Mouse (Mus musculus): ENCODE measurements at regions not wholly inside any gene's neighbourhood (a gene's known extent, or its start where the extent isn't known, plus 50 kb on each side); places are given as distances from the start of the nearest gene placed in this dataset.
A peak's percentile ranks its signal among the peaks of the same experiment; 100 is the strongest.

DNA sequence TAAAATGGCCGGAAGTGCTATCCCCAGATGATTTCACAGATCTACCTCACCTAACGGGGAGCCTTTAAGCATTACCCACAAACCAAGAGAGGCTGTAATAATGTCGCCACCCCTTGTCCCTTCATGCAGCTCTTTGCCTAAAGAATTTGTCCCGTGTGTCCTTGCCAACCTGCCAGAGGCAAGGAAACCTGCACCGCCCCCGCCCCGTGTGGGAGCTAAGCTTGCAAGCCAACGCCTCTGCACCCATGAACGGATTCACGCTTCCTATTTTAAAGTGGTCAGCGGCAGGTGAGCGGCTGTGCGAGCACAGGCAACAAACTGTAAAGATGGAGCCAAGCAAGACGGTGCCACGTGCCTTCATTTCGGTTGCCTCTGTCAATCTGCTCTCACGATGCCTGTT, 63.1 kb downstream of the Gm11011 start:
- DNase-seq (ENCODE audit: low spot score) = no peak

DNA sequence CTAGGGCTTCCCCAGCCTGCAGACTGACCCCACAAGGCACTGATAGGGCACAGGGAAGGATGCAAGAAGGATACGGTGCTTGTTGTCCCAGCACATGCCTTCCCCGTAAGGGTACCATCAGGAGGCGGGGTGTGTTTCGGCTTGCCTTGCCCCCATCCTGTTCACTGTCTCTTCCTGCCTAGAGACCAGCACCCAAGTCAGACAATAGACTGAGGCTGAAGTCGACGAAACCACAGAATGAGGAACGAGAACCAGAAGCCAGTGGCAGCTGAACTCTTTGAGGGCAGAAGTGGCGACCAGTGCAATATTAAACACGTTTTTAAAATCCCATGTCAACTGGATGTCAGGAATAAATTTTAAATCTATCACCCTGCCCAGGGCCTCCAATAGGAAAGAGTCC, 67.6 kb downstream of the Gm11011 start:
- no peak for DNase-seq (ENCODE audit: low spot score)

DNA sequence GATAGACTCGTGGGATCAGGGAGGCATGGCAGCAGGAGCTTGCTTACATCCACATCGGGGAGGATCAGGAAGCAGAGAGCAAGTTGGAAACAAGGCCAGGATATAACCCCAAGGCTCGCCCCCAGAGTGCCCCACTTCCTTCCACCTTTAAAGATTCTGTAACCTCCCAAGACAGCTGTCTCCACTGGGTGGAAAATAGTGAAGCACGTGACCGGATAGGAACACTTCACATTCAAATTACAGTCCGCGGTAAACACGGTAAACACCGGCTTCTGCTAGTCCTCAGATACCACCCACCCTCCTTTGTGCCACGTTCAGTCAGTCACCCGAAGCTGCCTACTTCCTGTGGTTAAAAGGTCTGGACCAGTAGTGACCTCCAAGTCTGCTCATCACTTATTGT, 72.2 kb downstream of the Gm11011 start:
- DNase-seq (ENCODE audit: low spot score) = peak; percentile 13

DNA sequence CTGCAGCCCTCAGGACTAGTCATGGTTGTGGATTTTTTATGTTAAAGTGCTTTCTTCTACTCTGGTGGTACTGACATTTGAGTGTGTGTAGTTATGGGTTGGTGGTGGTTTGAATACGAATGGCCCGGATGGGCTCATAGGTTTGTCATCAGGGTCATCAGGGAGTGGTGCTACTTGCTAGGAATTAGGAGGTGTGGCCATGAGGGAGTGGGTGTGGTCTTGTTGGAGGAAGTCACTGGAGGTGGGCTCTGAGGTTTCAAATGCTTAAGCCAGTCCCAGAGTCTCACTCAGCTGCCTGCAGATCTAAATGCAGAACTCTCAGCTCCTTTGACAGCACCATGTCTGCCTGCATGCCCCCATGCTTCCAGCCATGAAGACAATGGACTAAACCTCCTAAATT, 76.8 kb downstream of the Gm11011 start:
- DNase-seq (ENCODE audit: low spot score) = no peak

DNA sequence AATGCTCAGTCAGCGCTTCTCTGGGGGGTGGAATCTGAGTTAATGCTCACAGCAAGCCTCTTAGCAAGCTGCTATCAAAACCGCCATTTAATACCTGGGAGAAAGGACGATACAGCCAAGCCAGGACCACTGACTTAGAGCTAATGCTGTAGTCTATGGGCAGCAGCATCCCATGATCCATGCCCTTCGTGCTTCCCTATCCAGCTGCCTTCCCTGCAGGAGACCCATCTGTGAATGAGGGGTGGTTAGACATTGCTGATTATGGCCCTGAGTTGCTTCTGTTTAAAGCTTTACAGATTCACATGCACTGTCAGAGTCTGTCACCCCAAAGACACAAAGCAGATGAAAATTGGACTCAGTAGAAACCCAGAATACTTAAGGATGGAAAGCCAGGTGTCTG, 78.1 kb downstream of the Gm11011 start:
- DNase-seq (ENCODE audit: low spot score) = no peak

DNA sequence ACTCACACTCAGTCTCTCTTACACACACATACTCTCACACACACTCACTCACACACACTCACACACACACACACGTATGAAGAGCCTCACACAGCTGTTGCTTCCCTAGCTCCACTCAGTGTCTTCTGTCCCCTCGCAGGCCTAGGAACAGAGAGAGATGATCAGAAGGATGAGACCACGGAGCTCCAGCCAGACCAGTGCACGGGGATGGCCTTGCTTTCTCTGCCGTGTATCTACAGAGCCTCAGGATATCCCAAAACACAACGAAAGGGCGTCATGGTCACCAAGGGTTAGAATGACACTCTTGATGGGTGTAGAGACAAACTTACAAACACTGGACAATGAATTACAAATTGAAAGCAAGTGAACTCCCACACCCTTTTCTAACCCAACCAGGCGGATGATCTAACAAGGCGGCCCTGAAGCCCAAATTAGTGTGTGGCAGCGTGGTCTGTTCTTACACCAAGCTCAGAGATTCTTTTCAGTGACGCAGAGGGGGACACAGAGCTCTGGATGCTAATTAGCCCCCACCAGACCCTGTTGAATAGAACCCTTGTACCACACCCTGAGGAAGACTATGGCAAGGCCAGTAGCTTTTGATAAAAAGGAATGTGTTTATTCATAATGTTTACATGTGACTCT, 83.0 kb downstream of the Gm11011 start:
- DNase-seq (ENCODE audit: low spot score) = no peak

DNA sequence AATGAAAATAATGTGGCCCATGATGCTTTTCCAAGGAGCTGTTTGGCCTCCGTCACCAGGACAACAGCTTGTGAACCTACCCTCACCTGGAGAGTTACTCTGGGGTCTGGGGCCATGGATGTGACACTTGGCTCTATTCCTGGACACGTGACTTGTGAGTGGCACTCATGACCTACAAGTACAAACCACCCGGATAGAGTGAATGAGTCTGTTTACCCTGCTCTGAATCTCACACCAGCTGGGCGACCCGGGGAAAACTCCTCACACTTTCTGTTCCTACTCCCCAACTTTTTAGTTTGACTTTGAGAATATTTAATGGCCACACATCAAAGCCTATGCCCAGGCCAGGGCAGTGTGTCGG, 84.0 kb downstream of the Gm11011 start:
- no peak for DNase-seq (ENCODE audit: low spot score)

DNA sequence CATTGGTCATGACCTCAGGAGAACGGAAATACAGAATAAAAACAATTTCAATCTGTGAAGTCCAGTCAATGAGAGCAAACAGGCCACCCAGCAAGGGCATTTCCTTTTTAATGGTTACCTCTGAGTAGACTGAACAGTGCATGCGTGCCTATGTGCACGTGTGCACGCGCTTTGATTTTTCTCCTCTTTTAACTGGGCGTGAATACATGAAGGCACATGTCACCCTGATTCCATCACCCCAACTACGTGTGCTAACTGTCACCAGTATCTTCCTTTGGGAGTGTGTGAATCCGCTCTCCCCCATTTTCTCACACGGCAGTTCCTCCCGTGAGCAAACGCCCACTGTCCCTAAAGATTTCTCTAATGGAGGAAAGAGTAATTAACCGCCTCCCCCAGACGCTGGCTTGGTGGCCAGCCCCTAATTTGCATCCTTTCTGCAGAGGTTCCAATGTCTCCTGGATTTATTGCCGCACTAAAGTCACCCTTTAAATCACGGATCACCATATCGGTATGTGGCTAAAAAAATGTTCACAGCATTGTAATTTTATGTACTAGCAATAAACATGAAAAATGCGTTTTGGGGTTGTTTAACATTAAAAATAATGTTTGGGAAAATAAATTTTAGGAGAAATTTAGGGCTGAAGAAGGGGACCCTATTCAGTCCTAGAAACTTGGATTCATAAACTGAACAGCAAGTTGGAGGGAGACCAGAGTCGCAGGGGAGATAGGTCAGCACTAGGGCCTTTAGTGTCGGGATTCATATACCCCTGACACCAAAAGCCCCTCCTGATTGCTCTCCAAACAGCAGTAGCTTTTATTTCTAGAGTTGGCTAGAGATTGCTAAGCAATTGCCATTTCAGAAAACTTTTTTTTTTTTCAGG, 84.6 kb downstream of the Gm11011 start:
- no peak for DNase-seq (ENCODE audit: low spot score)

DNA sequence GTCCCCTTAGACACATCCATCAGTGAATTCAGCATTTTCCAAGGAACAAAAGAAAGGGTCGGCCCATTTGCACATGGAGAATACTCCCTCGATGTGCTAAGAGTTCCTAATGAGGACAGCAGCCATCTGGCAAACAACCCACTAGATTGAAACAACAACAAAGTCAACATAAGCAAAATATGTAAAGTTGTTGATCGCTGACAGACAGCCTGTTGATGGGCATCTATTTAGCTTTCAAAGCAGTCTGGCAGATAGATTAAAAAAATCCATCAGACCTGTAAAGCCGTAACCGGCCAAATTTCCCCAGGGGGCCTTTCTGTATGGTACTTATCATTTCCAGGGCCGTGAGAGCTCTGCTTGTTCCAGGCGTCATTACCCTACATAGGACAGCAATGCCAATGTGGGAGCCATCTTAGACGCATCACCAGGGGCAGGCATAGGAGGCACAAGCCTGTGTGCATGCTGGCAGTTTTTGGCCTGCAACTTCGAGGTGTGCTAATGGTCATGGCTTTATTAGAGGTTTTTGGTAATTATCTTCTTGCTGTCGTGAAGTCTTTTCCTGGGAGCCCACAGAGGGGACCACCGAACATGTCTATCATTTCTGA, 85.7 kb downstream of the Gm11011 start:
- no peak for DNase-seq (ENCODE audit: low spot score)

DNA sequence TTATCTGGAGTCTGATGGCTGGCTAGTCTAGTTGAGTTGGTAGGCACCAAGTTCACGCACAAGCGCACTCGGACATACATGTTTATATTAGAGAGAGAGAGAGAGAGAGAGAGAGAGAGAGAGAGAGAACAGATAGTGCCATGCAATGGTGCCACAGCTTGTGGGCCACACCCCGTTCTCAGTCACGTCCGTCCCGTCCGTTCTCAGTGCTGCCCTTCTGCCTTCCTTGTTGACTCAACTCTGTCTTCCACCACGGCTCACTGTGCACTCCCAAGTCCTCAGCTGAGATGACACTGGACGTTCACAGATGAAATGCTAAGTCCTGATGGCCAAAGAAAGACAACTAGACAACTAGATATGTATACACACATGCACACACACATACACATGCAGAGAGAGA, 92.2 kb downstream of the Gm11011 start:
- no peak for DNase-seq (ENCODE audit: low spot score)

DNA sequence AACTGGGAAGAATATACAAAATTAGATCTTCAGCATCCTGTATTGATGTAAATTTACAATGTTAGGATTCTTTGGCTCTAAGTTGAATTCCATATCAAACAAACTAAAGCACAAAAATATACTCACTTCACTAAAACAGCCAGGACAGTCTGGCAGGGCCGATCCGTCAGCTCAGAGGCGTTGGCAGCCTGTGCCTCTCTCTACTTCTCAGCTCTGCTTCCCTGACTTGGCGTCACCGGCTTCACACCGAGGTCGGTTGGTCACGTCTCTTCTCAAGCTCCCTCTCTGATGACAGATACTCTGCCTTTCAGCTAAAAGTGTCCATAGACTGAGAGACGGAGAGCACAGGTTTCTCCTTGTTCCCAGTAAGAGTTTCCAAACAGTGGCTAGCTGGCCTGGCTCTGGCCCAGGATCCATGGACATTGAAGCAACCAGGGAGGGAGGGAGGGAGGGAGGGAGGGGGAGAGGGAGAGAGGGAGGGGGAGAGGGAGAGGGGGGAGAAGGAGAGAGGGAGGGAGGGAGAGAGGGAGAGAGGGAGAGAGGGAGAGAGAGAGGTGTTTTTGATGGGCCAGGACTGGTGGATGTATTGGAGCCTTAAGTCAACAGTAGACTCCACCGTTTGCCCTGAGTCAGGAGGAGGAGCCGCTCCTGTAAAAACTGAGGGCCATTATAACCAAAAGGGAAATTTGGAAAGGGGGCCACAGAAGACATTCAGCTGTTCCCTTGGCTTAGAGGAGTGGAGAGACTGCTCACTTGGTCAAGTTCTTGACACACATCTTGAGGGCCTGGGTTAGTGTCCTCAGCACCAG, 92.8 kb downstream of the Gm11011 start:
- DNase-seq (ENCODE audit: low spot score) = no peak

DNA sequence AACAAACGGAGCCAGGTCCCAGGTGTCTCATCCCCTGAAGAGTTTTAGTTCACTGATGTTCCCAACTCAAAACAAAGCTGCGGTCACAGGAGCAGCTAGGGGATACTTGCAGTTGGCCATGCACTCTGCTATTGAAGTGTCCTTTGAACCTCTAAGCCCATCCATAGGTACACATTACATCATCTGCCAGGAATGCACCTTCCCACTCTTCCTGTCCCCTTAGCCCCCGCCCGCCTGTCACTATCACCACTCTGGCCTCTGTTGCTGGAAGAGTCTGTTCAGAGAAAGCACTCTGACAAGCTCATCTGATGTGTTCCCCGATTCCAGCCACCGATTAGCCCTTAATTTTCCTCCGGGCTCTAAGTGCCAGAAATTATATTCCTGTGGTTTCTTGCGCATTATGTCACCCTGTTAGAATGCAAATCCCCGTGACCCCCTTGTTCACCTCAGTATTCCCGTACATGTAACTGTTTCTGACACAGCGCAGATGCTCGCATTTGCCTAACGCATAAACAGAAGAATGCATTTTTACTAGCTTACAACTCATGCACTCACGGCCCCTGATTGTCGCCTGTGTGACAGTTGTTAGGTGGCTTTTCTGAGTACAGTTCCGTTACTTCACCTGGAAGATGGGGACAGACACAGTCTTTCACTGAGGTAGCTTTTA, 93.8 kb downstream of the Gm11011 start:
- no peak for DNase-seq (ENCODE audit: low spot score)

DNA sequence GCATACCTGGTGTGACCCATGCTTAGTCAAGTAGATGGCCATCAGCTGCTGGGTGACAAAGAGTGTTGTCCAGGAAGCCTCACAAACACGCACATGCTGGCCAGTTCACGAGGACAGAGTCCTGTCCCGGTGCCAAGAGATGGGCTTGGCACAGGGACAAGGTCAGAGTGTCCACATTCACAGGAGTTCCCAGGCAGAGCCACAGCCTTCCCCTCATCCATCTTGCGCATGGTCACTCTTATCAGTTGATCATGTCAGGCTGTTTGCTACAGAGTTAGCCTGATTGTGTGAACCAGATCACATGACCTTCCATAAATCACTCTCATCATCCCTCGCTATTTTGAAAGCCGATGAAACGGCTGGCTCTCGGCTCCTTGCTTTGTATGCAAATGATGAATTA, 103.6 kb downstream of the Gm11011 start:
- no peak for DNase-seq (ENCODE audit: low spot score)

DNA sequence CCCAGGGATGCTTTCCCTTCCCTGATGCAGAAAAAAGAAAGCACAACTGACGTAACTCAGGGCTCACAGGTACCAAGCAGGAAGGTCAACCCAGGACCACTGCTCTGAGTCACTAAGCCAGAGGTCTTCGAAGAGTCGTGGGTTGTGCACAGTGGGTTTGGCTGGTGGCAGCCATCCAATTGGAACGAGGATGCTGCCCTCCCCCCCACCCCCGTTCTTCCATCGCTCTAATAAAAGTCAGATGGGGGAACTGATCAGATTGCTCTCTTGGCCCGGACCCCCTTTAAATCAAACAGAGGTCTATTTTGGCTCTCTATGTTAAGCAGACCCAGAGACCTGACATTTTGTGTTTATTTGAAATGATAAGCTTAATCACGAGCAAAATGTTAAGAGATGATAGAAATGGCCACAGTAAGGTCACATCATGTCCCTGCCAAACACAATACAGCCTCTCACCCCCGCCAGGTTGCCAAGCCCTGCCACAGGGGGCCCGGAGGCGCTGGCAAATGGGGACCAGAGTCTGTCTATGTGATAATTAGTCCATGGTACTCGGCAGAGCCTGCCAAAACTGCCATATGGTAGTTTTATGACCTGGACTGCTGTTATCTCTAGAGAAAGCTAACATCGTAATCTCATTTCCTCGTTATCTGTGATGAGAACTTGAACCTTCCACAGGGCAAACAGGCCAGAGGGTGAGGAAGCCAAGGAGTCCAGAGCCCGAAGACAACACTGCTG, 105.6 kb downstream of the Gm11011 start:
- DNase-seq (ENCODE audit: low spot score) = no peak

DNA sequence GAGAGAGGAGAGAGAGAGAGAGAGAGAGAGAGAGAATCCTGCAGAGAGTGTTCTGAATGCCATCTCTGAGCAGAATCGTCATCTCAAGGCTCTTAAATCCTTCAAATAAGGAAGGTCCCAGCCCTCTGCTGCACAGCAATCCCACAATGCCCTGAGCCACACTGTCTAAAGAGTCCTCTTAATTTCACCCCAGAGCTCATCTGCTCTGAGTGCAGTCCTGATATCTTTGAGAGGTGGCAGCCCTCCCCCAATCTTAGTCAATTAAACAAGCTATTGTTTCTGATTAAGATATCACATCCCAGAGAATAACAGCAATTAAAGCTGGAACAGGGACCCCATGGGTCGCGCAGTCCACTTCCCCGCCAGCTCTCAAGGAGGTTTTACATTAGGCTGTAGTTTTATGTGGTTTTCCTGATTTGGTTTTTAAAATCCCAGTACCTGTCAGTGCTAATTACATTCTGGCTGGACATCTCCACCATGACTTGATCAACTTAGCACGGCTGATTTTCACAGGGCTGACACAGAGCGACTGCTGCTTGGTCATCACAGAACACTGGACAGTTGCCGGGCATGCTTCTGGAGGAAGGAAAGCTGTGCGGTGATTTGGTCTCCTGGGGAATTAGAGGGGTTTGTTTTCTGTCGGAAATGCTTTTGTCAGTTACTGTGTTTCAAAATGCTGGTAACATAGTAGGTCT, 113.0 kb downstream of the Gm11011 start:
- DNase-seq (ENCODE audit: low spot score) = no peak

DNA sequence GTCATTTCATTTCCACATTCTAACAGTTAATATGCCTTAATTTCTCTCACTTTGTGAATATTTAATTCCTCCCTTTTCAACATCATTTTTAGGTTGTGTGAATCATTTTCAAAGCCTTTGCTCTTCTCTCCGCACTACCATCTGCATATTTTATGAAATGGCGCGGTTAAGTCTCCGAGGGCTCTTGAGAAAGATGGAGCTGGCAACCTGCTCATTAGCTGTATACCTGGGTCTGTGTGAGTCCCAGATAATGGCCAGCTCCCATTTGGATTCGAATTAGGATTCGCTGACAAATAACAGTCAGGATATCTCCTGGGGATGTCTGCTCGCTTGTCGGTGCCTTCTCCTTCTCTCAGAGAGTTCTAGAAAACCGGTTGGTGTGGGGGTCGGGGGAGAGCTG, 118.0 kb downstream of the Gm11011 start:
- no peak for DNase-seq (ENCODE audit: low spot score)

DNA sequence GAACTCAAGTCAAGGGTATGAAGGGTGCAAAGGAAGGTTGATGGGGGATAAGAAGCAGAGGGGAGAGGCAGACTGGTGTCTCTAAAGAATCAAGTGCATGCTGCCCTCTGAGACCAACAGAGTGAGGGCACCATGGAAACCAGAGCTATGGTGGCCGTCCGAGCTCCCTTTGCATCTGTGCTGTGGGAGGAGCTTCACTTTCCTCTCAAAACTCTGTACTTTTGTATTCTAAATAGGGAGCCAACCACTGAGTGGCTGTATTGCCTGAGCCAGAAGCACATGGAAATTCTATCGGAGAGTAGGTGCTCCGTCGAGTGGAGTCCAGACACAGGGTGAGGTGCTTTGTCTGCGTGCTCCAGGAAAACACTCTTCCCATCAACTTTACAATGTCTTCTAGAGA, 119.9 kb downstream of the Gm11011 start:
- DNase-seq (ENCODE audit: low spot score) = no peak

DNA sequence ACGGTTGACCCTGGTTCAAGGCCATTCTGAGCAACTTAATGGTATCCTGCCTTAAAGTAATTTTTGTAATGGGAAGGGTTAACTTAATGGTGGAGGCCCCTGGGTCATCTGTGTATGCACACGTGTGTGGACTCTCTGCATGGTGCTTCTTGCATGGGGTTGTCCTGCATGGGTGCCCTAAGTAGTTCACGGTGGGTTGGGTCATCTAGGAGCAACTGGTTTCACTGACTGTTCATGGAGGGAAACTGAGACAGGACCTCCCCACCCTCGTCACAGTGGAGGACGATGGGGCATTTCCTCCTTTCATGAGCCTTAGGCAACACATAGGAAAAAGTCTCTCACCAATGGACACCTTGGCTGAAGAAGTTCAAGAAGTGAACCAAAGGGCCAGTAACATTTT, 123.4 kb downstream of the Gm11011 start:
- no peak for DNase-seq (ENCODE audit: low spot score)

DNA sequence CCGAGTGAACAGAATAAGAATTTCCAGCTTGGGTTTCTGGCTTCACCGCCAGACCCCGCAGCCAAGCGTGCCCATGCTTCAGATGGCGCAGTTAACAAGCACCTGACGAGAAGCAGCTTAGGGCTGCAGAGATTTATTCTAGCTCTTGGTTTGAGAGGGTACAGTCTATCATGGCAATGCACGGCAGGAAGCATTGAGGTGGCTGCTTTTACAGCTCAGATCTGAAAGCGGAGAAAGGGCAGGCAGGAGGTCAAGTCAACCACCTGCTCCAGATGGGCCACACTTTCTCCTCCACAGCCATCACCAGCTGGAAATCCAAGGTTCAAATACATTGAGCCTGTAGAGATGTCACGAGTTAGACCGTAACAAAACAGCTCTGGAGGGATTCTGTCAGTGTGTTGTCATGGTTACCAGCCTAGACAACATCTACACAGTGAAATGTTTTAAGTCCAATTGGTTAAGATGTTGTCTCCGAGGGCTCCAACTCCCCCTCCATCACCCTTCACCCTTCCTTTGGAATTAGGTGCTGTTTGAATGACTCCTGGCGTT, 126.0 kb downstream of the Gm11011 start:
- DNase-seq (ENCODE audit: low spot score) = no peak

DNA sequence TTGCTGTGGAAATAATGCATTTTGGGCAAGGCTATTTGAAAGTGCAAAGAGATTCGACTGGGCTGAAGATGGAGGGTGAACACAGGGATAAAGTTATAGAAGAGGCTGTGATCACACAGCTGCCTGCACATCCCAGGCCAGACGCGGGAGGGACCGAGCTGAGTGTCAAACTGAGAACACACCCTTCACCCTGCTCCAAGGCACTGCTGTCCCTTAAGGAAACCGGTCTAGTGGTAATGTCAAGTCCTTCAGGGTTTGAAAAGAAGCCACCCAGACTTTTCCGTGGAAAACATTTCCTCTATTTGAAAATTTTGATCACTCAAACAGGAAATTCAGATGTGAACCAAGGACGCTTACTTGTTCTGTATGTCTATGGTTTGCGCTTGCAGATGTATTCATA, 134.6 kb downstream of the Gm11011 start:
- DNase-seq (ENCODE audit: low spot score) = no peak

Data from T-cell, adult 2 months (primary cell).